Mouse (Mus musculus) activated CD4-positive, CD25-positive, alpha-beta regulatory T cell, adult 4 months (primary cell): Measurements from ENCODE around the gene Olfr397. TPM values are rescaled to one million over a fixed set of nuclear protein-coding genes. Genes with fewer than 3 reads are reported as not detected.

ENCODE experiments used
- ATAC-seq: one replicate; pipeline ENCODE4 v1.8.0; 2017
- polyA plus RNA-seq, 2 experiments: library from polyadenylated mRNA; unstranded; fragments of 100-300 nt; shearing (Covaris generic); gene quantifications; one replicate each; pipeline ENCODE4 v1.2.1; 2017

Olfr397 gene
- not detected for polyA plus RNA-seq

- no peak for ATAC-seq
These were observed at the start of gene Olfr397 for GRCm38 (mm10) chr11:73960517-73960916. Olfr397 (plus strand) TSS chr11:73960817.

DNA sequence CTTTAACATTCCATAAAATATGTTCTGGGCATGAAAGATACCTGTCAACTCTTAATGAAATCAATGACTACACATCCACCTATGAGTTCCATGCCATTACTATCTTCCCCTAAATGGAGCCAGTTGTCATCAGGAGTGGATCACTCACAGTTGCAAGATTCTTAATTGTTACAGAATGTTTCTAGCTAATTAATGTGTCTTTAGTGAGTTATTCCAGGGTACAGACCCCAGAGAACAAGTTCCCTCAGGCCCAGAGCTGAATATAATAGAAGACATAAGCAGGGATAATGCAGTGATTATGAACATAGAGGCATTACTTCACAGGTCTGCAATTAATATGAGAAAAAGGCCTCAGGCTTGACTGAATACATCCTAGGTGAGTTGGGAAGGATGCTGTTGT, 24.2 kb upstream of the Olfr397 start, which contains the start of gene Olfr23:
TSS of gene Olfr23 (plus strand) at position 301 of the 400 bp plus-strand sequence.
- no peak for ATAC-seq

DNA sequence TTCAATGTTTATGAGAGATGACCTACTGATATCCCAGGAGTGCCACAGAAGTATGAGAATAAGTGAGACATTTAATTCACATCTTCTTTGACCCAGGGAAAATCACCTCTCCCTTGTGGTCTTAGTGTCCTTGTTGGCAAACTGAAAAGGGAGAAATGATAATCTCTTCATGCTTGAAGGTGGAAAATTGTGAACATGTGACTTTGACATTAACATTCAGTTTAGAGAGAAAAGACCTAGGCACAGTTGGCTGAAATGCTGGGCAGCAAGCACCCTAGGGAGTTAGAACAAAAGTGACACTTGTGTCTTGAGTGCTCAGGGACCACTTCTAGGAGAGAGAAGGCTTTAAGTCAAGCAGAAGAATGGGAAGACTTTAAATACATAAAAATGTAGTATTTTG, 29.7 kb downstream of the Olfr397 start, which contains the start of gene Olfr398:
TSS of gene Olfr398 (minus strand) at position 101 of the 400 bp plus-strand sequence.
- ATAC-seq = no peak

GRCm38 (mm10) chr11:73993115-73993514, 32.5 kb downstream of the Olfr397 start:
- no peak for ATAC-seq

Other genes starting within 250 kb of the Olfr397 start
- gene Olfr389, start 180.1 kb upstream of the Olfr397 start, polyA plus RNA-seq = not detected
- gene Olfr390, start 177.9 kb upstream of the Olfr397 start, polyA plus RNA-seq = not detected
- gene Olfr391-ps, start 157.8 kb upstream of the Olfr397 start, polyA plus RNA-seq = not detected
- under 1 TPM in 1 of 2 experiments, not detected in 1; 0.20 TPM for gene Olfr392, start 143.8 kb upstream of the Olfr397 start, polyA plus RNA-seq
- not detected for gene Olfr393, start 109.4 kb upstream of the Olfr397 start, polyA plus RNA-seq
- not detected for gene Olfr394, start 70.0 kb upstream of the Olfr397 start, polyA plus RNA-seq
- gene Olfr395, start 51.5 kb upstream of the Olfr397 start, polyA plus RNA-seq = not detected
- not detected for gene Olfr23, start 24.1 kb upstream of the Olfr397 start, polyA plus RNA-seq
- gene Olfr398, start 29.6 kb downstream of the Olfr397 start, polyA plus RNA-seq = under 1 TPM in 1 of 2 experiments, not detected in 1; 0.07 TPM
- gene Olfr139, start 95.7 kb downstream of the Olfr397 start, polyA plus RNA-seq = under 1 TPM; 0.42 to 0.48 TPM
- not detected for gene Olfr399, start 95.8 kb downstream of the Olfr397 start, polyA plus RNA-seq
- gene Zfp616, start 109.1 kb downstream of the Olfr397 start, polyA plus RNA-seq = not detected
- gene Olfr401, start 152.9 kb downstream of the Olfr397 start, polyA plus RNA-seq = not detected
- gene Olfr402, start 192.7 kb downstream of the Olfr397 start, polyA plus RNA-seq = not detected
- not detected for gene Olfr403, start 225.4 kb downstream of the Olfr397 start, polyA plus RNA-seq